Mouse (Mus musculus): ENCODE data around the gene Zfp638. TPM values are rescaled to one million over a fixed set of nuclear protein-coding genes. Genes with fewer than 3 reads are reported as not detected.
"Not testable (repeated sequence)": the region's sequence is repeated elsewhere in the genome, so short reads cannot be mapped to it uniquely, and the experiment has no call there.

Zfp638 gene
- polyA plus RNA-seq, 1 experiment: 11.8 TPM

DNA sequence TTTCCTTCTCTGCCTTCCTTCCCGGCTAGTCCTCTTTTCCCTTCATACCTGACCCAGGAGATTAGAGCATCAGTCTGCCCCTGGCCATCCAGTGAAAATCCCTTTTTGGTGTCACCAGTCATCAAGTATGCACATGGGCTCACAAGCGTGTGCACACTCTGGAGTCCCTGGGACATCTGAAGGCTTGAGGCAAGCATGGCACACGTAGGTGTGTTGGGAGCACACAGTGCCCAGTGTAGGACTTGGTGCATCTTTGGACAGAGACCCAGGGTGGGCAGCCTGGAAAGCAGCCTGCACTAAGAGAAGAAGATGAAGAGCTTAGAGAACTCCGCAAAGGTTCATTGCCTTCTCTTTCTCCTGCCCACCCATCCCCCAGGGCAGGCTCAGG is 143.0 kb downstream of the Zfp638 start:
- no peak for DNase-seq (ENCODE audit: low read depth)

DNA sequence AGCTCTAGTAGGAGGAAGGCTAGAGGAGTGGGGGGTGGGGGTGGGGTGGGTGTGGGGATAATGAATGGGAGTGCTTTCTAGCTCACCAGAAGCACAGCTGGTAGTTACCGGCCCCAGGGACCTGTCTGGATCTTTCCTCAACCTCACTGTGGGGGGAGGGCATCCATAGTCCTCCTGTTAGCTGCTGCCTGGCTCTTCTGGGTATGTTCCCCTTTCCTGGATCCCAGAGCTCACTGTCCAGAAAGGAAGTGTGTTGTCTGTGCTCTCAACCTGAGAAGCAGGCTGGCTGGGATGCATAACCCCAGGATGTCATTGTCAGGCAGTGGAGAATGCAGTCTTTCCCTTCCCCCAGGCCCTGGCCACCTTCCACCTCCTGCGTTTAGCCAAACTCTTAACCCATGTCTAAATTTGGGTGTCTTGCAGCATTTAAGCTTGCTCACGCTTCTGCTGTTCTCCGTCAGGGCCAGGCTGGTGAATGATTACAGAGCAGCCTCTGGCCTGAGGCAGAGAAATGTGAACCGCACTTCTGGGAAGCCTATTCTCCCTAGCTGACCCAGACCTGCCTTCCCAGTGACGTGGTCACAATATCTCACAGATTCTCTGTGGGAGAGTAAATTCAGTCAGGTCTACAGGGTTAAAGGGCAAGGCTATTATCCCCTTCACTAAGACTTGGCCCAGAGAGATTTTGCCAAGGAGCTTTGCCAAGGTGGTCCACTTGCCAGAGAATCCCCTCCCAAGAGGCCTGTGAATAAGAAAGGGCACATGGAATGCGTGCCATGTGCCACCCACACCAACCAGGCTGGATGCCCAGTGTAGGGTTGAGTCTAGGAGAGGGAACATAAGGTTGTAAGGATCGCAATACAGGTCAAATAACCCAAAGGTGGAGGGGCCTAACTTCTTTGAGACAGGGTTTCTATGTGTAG is 143.7 kb downstream of the Zfp638 start:
- DNase-seq (ENCODE audit: low read depth): no peak

DNA sequence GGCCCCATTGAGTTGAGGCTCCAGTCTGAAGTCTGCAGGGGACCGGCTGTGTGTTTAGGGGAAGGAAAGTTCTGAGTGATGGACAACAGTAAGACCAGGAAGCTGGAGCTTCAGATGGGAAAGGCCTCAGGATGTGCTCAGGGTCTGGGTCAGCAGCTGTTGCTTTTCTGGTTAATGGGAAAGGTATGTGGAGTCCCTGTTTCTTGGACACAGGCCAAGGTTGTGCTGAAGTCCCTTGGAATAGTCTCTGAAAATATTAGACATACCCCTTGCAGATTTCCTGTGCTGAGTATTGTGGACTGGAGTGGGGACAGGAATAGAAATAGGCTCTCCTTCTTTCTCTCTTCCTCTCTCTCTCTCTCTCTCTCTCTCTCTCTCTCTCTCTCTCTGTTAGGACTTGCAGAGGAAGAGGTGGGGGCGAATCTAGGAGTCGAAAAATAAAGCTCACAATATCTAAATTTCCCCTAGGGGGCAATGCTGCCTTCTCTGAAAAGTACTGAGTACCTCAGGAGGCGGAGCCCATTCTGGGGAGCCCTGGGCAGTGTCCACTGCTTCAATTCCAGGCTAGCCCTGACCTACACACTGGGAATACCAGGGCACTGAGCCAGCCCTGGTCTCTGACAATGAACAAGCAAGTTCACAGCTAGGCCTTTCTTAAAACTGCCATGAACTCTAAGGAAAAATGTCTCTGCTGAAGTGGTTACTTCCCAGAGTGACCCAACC is 148.2 kb downstream of the Zfp638 start:
- DNase-seq (ENCODE audit: low read depth): not testable (repeated sequence)

DNA sequence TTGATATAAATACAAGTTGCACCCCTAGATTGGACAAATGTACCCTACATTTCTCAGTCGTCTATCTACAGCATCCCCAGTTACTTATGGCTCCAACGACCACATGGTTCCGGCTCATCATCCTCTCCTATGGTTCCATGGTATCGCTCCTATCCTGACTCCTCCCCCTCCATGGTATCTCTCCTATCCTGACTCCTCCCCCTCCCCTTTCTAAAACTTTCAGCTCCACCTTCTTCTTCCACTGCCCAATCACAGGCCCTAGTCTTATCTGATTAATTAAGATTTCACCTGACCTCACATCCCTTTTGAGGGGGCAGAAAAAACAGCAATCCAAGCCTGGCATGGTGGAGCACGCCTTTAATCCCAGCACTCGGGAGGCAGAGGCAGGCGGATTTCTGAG is 149.9 kb downstream of the Zfp638 start:
- DNase-seq (ENCODE audit: low read depth): no peak

DNA sequence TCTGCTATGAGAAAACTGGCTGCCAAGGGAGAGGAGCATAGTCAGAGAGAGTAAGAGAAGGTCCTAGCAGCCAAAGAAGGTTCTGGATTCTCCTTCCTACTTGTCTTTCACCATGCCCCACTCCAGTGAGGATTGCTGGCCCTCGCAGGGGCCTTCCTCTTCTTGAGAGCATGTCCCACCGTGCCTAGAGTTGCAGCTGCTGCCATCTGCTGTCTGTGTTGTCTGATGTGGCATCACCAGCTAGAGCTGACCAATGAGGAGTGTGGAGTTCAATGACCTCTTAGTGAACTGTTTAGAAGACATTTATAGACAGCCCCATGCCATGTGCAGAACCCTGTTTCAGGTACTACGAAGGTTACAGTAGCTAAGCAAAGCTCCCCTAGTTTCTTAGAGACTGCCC is 150.5 kb downstream of the Zfp638 start:
- DNase-seq (ENCODE audit: low read depth): no peak

DNA sequence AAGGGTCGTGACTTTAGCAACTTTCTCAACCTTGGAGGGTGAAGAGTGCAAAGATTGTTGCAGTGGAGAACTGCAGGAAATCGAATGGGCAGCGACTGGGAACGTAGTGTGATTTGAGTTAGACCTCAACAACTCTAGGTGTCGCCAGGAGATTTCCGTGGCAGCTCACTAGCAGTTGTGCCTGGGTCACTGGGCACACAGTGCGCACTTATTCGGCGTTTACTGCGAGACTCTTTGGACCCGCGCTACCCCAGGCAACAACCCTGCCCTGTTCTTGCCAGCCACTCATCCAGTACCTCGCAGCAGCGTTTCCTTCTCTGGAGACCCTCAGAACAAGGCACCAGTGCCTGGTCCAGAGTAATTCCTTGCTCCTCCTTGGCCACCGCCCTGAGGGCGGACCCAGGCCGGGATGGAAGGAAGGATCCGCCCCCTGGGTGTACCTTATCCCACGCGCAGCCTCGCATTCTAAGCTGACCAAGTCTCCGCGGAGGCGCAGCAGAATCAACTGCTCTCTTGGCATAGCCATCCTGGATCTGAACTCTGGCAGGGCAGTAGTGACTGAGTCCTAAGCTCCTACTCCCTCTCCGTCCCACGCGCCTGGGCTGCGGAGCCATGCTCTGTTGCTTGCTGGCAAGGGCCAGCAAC is 152.1 kb downstream of the Zfp638 start:
- no peak for DNase-seq (ENCODE audit: low read depth)

DNA sequence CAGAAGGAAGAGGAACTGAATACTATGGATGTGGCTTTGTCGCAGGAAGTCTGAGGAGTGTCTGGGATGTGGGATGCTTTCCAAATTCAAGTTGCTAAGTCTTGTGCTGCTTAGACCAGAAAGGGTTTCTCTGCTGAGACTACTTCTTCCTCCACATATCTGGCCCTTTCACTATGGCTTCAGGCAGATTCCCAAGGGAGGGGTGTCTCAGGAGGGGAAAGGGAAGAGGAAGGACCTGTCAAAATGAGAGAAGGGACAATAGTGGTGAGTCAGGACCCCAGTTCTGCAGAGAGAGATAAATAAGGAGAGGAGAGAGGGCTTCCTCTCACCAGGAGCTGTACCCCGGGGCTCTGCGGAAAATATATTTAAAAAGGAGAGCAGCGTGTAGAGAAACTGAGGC is 153.1 kb downstream of the Zfp638 start:
- no peak for DNase-seq (ENCODE audit: low read depth)

DNA sequence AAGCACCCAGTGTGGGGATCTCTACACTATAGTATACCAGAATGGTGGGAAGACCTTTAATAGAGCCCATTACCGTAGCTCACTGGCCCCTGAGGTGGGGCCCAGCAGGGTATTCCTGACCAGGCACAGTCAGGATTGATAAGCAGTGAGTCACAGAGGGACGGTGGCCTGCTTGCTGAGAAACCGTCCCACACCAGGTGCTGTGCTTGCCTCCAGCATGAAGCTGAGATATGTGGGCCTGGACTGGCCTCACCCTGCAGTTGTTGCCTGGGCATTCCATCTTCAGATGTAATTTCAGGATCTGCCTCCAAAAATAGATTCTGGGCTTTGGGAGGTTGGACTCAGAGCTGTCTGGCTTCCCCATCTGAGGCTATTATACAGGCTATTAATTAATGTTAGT is 155.1 kb downstream of the Zfp638 start:
- DNase-seq (ENCODE audit: low read depth): no peak

DNA sequence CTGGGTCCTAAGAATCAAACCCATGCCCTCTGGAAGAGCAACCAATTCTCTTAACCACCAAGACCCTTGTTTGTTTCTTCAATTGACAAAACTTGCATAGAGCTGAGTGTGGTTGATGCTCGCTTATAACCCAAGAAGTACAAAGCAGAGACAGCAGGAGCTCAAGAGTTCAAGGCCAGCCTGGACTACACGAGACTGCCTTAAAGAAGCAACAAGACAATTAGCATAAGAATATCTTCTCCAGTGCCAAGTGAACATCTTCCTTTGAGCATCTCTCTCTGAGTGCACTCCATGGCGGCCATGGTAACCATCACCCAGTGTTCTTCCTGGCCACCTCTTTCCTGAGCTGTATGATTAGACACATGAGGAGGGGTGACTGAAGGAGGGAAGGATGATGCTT is 158.7 kb downstream of the Zfp638 start:
- DNase-seq (ENCODE audit: low read depth): no peak

DNA sequence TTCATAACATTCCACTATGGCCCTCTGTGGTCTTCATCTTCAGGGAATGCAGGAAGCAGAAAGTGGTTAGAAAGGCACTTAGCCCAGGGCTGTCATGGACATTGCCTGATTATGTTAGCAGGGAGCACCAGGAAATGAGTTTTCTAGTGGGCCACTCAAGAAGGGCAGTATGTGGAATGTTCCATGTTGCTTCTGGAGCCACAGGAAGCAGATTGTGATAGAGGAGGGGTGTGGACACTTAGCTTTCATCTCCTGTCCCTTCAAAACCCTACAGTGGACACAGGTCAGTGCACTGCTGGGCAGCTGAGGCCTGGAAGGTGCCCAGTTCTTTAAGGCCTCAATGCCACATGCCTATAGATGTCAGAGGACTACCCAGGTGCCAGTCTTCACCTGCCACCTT is 161.9 kb downstream of the Zfp638 start:
- no peak for DNase-seq (ENCODE audit: low read depth)

DNA sequence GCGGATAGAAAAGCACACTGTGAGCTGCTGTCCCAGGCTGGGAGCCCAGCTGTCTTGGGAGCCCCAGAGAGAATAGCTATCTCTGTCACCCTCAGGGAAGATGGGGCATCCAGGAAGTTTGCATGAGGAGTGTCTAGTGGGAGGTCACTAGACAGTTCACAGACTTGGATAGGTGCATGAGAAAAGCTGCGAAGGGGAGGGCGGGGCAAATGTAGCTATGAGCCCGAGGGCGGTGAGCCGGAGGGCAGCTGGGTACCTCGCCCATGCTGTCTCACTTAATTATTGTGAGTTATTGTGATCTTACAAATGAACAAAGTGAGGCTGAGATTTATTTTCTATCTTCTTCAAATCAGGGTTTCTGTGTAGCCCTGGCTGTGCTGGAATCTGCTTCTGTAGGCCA is 162.9 kb downstream of the Zfp638 start:
- no peak for DNase-seq (ENCODE audit: low read depth)

DNA sequence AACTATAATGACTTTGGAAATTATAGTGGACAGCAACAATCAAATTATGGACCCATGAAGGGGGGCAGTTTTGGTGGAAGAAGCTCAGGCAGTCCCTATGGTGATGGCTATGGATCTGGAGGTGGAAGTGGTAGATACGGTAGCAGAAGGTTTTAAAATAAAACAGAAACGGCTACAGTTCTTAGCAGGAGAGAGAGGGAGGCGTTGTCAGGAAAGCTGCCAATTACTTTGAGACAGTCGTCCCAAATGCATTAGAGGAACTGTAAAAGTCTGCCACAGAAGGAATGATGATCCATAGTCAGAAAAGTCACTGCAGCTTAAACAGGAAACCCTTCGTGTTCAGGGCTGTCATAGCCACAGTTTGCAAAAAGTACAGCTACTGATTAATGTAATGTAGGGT is 165.6 kb downstream of the Zfp638 start:
- DNase-seq (ENCODE audit: low read depth): not testable (repeated sequence)

Other genes with a start within 250 kb of the Zfp638 start
- gene Clec4f, start 210.9 kb upstream of the Zfp638 start, polyA plus RNA-seq (2012; rRNA removed): not detected in 2 replicates
- 0.28 TPM in 1 of 2 replicates, not detected in the other for gene Cd207, start 189.3 kb upstream of the Zfp638 start, polyA plus RNA-seq (2012; rRNA removed)
- gene Vax2, start 155.8 kb upstream of the Zfp638 start, polyA plus RNA-seq (2012; rRNA removed): not detected in 2 replicates
- gene Atp6v1b1, start 124.1 kb upstream of the Zfp638 start, polyA plus RNA-seq (2012; rRNA removed): 8.9 and 10.4 TPM in 2 replicates
- gene Ankrd53, start 104.5 kb upstream of the Zfp638 start, polyA plus RNA-seq (2012; rRNA removed): 0.45 and 0.47 TPM in 2 replicates
- 134 and 139 TPM in 2 replicates for gene Tex261, start 91.3 kb upstream of the Zfp638 start, polyA plus RNA-seq (2012; rRNA removed)
- 32.1 and 36.4 TPM in 2 replicates for gene Nagk, start 72.1 kb upstream of the Zfp638 start, polyA plus RNA-seq (2012; rRNA removed)
- 15.8 and 16.7 TPM in 2 replicates for gene Paip2b, start 35.4 kb upstream of the Zfp638 start, polyA plus RNA-seq (2012; rRNA removed)
- 42.4 and 55.4 TPM in 2 replicates for gene Dysf, start 141.5 kb downstream of the Zfp638 start, polyA plus RNA-seq (2012; rRNA removed)

Measured in gonadal fat pad, adult 2 months (tissue).